Mouse (Mus musculus): ENCODE results near the gene H2-DMb1. TPM values are rescaled to one million over a fixed set of nuclear protein-coding genes. Genes with fewer than 3 reads are reported as not detected.

The H2-DMb1 gene
- polyA plus RNA-seq, 1 experiment from 2014 or later: 0.52 TPM

- DNase-seq (ENCODE audit: low spot score): no peak
- Histone ChIP-seq H3K9me3 (peaks cover 11% of the 10 kb centered on the region), H3K36me3 (replicated peaks) (no peaks in the 10 kb centered on the region), H3K27ac (replicated peaks) (no peak overlapping the region), H3K27me3 (replicated peaks; ENCODE audit: low read depth, poor library complexity, severe bottlenecking) (peaks cover 8% of the 10 kb centered on the region; the same call in 1 of the 2 replicates), H3K4me1 (no peaks in the 10 kb centered on the region), H3K4me3 (no peak overlapping the region)
- 33% methylated on average over 4 of the region's 4 CpGs for WGBS
Observed at GRCm38 (mm10) chr17:34170487-34170876, 17.6 kb downstream of the H2-DMb1 start.

- Histone ChIP-seq H3K36me3 (replicated peaks) (no peaks in the 10 kb centered on the region), H3K4me1 (no peaks in the 10 kb centered on the region), H3K4me3 (no peak overlapping the region), H3K27me3 (replicated peaks; ENCODE audit: low read depth, poor library complexity, severe bottlenecking) (peaks cover 8% of the 10 kb centered on the region; the same call in 1 of the 2 replicates), H3K27ac (replicated peaks) (no peak overlapping the region), H3K9me3 (peaks cover 9% of the 10 kb centered on the region)
- WGBS: 47% methylated on average over 13 of the region's 13 CpGs
- DNase-seq (ENCODE audit: low spot score): peak; percentile 75
Observed at GRCm38 (mm10) chr17:34170877-34171498, 18.1 kb downstream of the H2-DMb1 start.

GRCm38 (mm10) chr17:34172528-34172927 is 19.7 kb downstream of the H2-DMb1 start:
- DNase-seq (ENCODE audit: low spot score): no peak
- peaks cover 8% of the 10 kb centered on the region; the same call in 1 of the 2 replicates for H3K27me3 ChIP-seq (replicated peaks; ENCODE audit: low read depth, poor library complexity, severe bottlenecking)
- no peaks in the 10 kb centered on the region for H3K4me1 ChIP-seq
- H3K36me3 ChIP-seq (replicated peaks): no peaks in the 10 kb centered on the region
- 98% methylated on average over 5 of the region's 5 CpGs for WGBS
- H3K4me3 ChIP-seq: no peak overlapping the region
- peaks cover 16% of the 10 kb centered on the region for H3K9me3 ChIP-seq
- no peak overlapping the region for H3K27ac ChIP-seq (replicated peaks)

- H3K27ac ChIP-seq (replicated peaks): no peak overlapping the region
- 63% methylated on average over 1 of the region's 1 CpGs for WGBS
- no peaks in the 10 kb centered on the region for H3K4me1 ChIP-seq
- H3K9me3 ChIP-seq: peaks cover 21% of the 10 kb centered on the region
- H3K27me3 ChIP-seq (replicated peaks; ENCODE audit: low read depth, poor library complexity, severe bottlenecking): peaks cover 5% of the 10 kb centered on the region; the same call in 1 of the 2 replicates
- no peaks in the 10 kb centered on the region for H3K36me3 ChIP-seq (replicated peaks)
- no peak for DNase-seq (ENCODE audit: low spot score)
- no peak overlapping the region for H3K4me3 ChIP-seq
Observed at GRCm38 (mm10) chr17:34174075-34174474, 21.2 kb downstream of the H2-DMb1 start.

GRCm38 (mm10) chr17:34177179-34177578 is 24.3 kb downstream of the H2-DMb1 start:
- Histone ChIP-seq H3K9me3 (peaks cover 20% of the 10 kb centered on the region), H3K27ac (replicated peaks) (no peak overlapping the region), H3K36me3 (replicated peaks) (no peaks in the 10 kb centered on the region), H3K27me3 (replicated peaks; ENCODE audit: low read depth, poor library complexity, severe bottlenecking) (peaks cover 4% of the 10 kb centered on the region; the same call in 1 of the 2 replicates), H3K4me3 (no peak overlapping the region), H3K4me1 (no peaks in the 10 kb centered on the region)
- 73% methylated on average over 4 of the region's 4 CpGs for WGBS
- no peak for DNase-seq (ENCODE audit: low spot score)

- Histone ChIP-seq H3K27ac (replicated peaks) (no peak overlapping the region), H3K4me1 (no peaks in the 10 kb centered on the region), H3K9me3 (peaks cover 14% of the 10 kb centered on the region; the same call in 1 of the 2 replicates), H3K36me3 (replicated peaks) (no peaks in the 10 kb centered on the region), H3K27me3 (replicated peaks; ENCODE audit: low read depth, poor library complexity, severe bottlenecking) (peaks cover 20% of the 10 kb centered on the region), H3K4me3 (no peak overlapping the region)
- DNase-seq (ENCODE audit: low spot score): no peak
- WGBS: 63% methylated on average over 6 of the region's 6 CpGs
Observed at GRCm38 (mm10) chr17:34179019-34179418, 26.1 kb downstream of the H2-DMb1 start.

- peaks cover 30% of the 10 kb centered on the region for H3K27me3 ChIP-seq (replicated peaks; ENCODE audit: low read depth, poor library complexity, severe bottlenecking)
- peaks cover 14% of the 10 kb centered on the region; the same call in 1 of the 2 replicates for H3K9me3 ChIP-seq
- 76% methylated on average over 13 of the region's 13 CpGs for WGBS
- no peaks in the 10 kb centered on the region for H3K4me1 ChIP-seq
- no peak for DNase-seq (ENCODE audit: low spot score)
- no peaks in the 10 kb centered on the region for H3K36me3 ChIP-seq (replicated peaks)
- no peak overlapping the region for H3K4me3 ChIP-seq
- H3K27ac ChIP-seq (replicated peaks): no peak overlapping the region
Observed at GRCm38 (mm10) chr17:34179913-34180859, 27.3 kb downstream of the H2-DMb1 start.

- Histone ChIP-seq H3K9me3 (no peaks in the 10 kb centered on the region), H3K4me1 (peaks cover 19% of the 10 kb centered on the region), H3K27ac (replicated peaks) (no peak overlapping the region), H3K36me3 (replicated peaks) (no peaks in the 10 kb centered on the region), H3K4me3 (no peak overlapping the region), H3K27me3 (replicated peaks; ENCODE audit: low read depth, poor library complexity, severe bottlenecking) (peaks cover 64% of the 10 kb centered on the region)
- no peak for DNase-seq (ENCODE audit: low spot score)
- WGBS: 76% methylated on average over 15 of the region's 15 CpGs
Observed at GRCm38 (mm10) chr17:34183564-34184219, 30.8 kb downstream of the H2-DMb1 start.

- H3K36me3 ChIP-seq (replicated peaks): no peaks in the 10 kb centered on the region
- H3K27ac ChIP-seq (replicated peaks): no peak overlapping the region
- 88% methylated on average over 9 of the region's 9 CpGs for WGBS
- H3K4me1 ChIP-seq: peaks cover 19% of the 10 kb centered on the region
- peaks cover 83% of the 10 kb centered on the region for H3K27me3 ChIP-seq (replicated peaks; ENCODE audit: low read depth, poor library complexity, severe bottlenecking)
- DNase-seq (ENCODE audit: low spot score): no peak
- no peak overlapping the region for H3K4me3 ChIP-seq
- no peaks in the 10 kb centered on the region for H3K9me3 ChIP-seq
Observed at GRCm38 (mm10) chr17:34185526-34185925, 32.7 kb downstream of the H2-DMb1 start.

- H3K27ac ChIP-seq (replicated peaks): 0 out of 2 replicates have a peak overlapping the region, but pooled peaks have one; percentile 27
- no peak for DNase-seq (ENCODE audit: low spot score)
- peaks cover 96% of the 10 kb centered on the region for H3K27me3 ChIP-seq (replicated peaks; ENCODE audit: low read depth, poor library complexity, severe bottlenecking)
- peak overlapping the region; percentile 63 for H3K4me3 ChIP-seq
- WGBS: 3% methylated on average over 14 of the region's 14 CpGs
- no peaks in the 10 kb centered on the region for H3K9me3 ChIP-seq
- H3K4me1 ChIP-seq: peaks cover 19% of the 10 kb centered on the region
- no peaks in the 10 kb centered on the region for H3K36me3 ChIP-seq (replicated peaks)
Observed at GRCm38 (mm10) chr17:34186885-34187260, 34.0 kb downstream of the H2-DMb1 start.

GRCm38 (mm10) chr17:34187261-34187916 is 34.5 kb downstream of the H2-DMb1 start, which contains the start of the genes Tap1 and Psmb9:
Gene Tap1 (plus strand): TSS chr17:34187553.
Gene Psmb9 (minus strand): TSS chr17:34187764.
- Histone ChIP-seq H3K9me3 (no peaks in the 10 kb centered on the region), H3K27ac (replicated peaks) (peak within 1 kb of the TSS; percentile 67), H3K27me3 (replicated peaks; ENCODE audit: low read depth, poor library complexity, severe bottlenecking) (peaks cover 99% of the 10 kb centered on the region), H3K4me3 (peak within 1 kb of the TSS; percentile 63), H3K36me3 (replicated peaks) (no peaks in the 10 kb centered on the region), H3K4me1 (peaks cover 19% of the 10 kb centered on the region)
- DNase-seq (ENCODE audit: low spot score): peak; percentile 97
- WGBS: under 1% methylated on average over 46 of the region's 46 CpGs

- H3K9me3 ChIP-seq: no peaks in the 10 kb centered on the region
- peak overlapping the region; percentile 67 for H3K27ac ChIP-seq (replicated peaks)
- H3K36me3 ChIP-seq (replicated peaks): no peaks in the 10 kb centered on the region
- no peak for DNase-seq (ENCODE audit: low spot score)
- 3% methylated on average over 20 of the region's 20 CpGs for WGBS
- peak overlapping the region; percentile 63 for H3K4me3 ChIP-seq
- H3K4me1 ChIP-seq: peaks cover 19% of the 10 kb centered on the region
- peaks cover 99% of the 10 kb centered on the region for H3K27me3 ChIP-seq (replicated peaks; ENCODE audit: low read depth, poor library complexity, severe bottlenecking)
Observed at GRCm38 (mm10) chr17:34188010-34188409, 35.1 kb downstream of the H2-DMb1 start.
